Mouse (Mus musculus): ENCODE data around the gene Kcnq2.
A peak's percentile ranks its signal among the peaks of the same experiment; 100 is the strongest.

Kcnq2 gene

GRCm38 (mm10) chr2:181041941-181042340, 93.2 kb downstream of the Kcnq2 start:
- DNase-seq (ENCODE audit: low spot score), result no peak

GRCm38 (mm10) chr2:181039356-181039680, 95.8 kb downstream of the Kcnq2 start:
- no peak for DNase-seq (ENCODE audit: low spot score)

- peak; percentile 61 for DNase-seq (ENCODE audit: low spot score)
Observed at GRCm38 (mm10) chr2:181038644-181039355, 96.3 kb downstream of the Kcnq2 start.

- no peak for DNase-seq (ENCODE audit: low spot score)
Observed at GRCm38 (mm10) chr2:181036561-181036960, 98.5 kb downstream of the Kcnq2 start.

DNA sequence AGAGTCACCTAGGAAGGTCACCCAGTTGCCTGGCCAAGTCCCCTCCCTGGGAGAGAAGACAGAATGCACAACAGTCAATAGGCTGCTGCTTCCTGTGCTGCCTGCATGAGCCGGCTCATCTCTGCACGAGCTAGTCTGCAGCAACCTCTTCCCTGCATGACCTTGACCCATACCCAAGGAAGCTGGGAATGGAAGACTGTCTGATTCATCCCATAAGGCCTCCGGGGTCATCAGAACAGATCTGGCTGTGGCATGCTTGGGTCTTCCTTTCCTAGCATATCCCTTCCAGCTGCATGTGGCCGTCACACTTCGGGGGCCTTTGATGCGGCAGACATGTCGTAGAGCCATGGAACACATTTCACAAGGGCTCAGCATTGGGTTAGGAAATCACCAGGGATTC, 99.9 kb downstream of the Kcnq2 start:
- no peak for DNase-seq (ENCODE audit: low spot score)

DNA sequence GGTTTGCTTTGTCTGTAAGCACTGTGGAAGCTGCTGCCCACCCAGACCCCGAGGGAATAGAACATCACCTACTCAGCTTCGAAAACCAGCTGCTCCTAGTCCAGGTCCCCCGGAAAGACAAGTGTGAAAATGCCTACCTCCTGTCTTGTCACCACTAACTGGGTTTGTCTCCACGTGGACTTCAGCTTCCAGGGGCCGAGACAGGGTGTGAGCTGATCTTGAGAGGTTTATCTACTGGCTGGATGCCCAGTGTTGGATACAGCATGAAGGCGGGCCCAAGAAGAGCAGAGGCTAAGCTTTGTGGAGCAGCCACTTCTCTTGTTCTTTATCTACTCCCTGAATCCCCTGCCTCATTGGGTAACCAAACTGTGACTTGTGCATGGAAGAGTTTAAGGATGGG, 101.8 kb downstream of the Kcnq2 start:
- no peak for DNase-seq (ENCODE audit: low spot score)

DNA sequence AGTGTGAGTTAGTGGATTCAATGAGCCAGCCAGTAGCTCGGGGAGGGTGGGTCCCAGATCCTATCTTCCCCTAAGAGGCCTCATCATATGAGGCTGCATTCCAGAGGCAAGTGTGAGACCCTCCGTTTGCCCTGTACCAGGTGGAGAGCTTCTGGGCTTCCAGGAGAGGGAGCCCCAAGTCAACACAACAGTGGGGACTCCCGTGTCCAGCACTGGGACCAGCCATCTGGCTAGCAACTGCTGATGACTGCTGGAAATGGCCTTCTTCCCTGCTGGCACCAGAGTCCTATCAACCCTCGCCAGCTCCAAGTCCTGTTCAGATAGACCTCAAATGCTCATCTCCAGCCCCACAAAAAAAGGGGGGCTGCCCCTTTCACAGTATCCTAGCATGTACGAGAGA, 102.7 kb downstream of the Kcnq2 start:
- DNase-seq (ENCODE audit: low spot score), result peak; percentile 55

DNA sequence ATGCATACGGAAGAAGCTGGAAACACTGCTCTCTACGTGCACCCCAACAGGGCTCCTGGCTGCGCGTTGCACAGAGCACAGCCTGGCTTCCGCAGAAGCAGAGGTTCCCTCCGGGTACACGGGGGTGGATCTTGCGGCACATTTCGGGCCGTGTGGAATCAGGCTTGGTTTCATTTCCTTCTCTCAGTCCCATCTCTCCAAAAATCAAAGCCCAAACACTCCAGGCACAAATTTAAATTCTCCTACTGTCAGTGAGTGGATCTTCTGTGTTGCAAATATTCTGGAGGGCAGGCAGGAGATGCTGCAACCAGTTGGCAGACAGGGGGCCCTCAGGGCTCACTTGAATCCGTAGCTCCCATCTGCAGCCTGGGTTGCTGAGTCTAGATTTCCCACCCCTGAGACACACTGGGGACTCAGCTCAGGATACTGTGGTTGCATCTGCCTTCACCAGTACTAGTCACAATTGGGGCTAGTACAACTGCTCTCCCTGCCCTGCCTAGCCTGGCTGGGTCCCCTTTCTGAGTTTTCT, 103.6 kb downstream of the Kcnq2 start:
- DNase-seq (ENCODE audit: low spot score), result no peak

Measured in testis, postnatal 10 days (tissue).